Mouse (Mus musculus) neural tube, embryonic 14.5 days (tissue): ENCODE measurements around the gene Arhgap31. TPM values are rescaled to one million over a fixed set of nuclear protein-coding genes. Genes with fewer than 3 reads are reported as not detected.

ENCODE experiments used
- ATAC-seq: fragments of 200-750 bp; cut with Nextera tagmentation; 2 replicates; pipeline ENCODE4 v1.8.0; 2017; ENCODE audit warnings: low read depth, mild to moderate bottlenecking, moderate TSS enrichment, moderate library complexity
- H3K27ac ChIP-seq: fragments of 300-500 bp; sonication (generic); 2 replicates; pipeline ENCODE4 v1.5.1; 2014; ENCODE audit warnings: low read depth, mild to moderate bottlenecking, control low read depth, low read length, moderate library complexity, mixed read lengths
- H3K27me3 ChIP-seq: fragments of 300-500 bp; sonication (generic); 2 replicates; pipeline ENCODE4 v1.6.1; 2014; ENCODE audit warnings: low read length; ENCODE audit not compliant: control insufficient read depth, insufficient read depth
- H3K36me3 ChIP-seq: fragments of 300-500 bp; sonication (generic); 2 replicates; pipeline ENCODE4 v1.6.1; 2014; ENCODE audit warnings: low read length, mixed read lengths; ENCODE audit not compliant: control insufficient read depth, insufficient read depth
- H3K4me1 ChIP-seq: fragments of 300-500 bp; sonication (generic); 2 replicates; pipeline ENCODE4 v1.6.1; 2014; ENCODE audit warnings: low read length; ENCODE audit not compliant: control insufficient read depth, insufficient read depth
- H3K4me2 ChIP-seq: fragments of 300-500 bp; sonication (generic); 2 replicates; pipeline ENCODE4 v1.6.1; 2014; ENCODE audit warnings: mild to moderate bottlenecking, low read depth, low read length, control low read depth
- H3K4me3 ChIP-seq: fragments of 300-500 bp; sonication (generic); 2 replicates; pipeline ENCODE4 v1.5.1; 2014; ENCODE audit warnings: low read depth, low read length, control low read depth, mixed read lengths
- H3K9ac ChIP-seq: fragments of 300-500 bp; sonication (generic); replicated peaks from 2 replicates; pipeline ENCODE4 v1.6.1; 2014; ENCODE audit warnings: low read depth, mild to moderate bottlenecking, control low read depth, low read length, mixed read lengths
- H3K9me3 ChIP-seq: fragments of 300-500 bp; sonication (generic); 2 replicates; pipeline ENCODE4 v1.6.1; 2016; ENCODE audit warnings: low read length; ENCODE audit not compliant: control insufficient read depth
- WGBS: fragments of 180-500 bp; shearing (Covaris S2); extraction: QIAGEN DNeasy Blood & Tissue Kit; methylation state at CpG from one replicate; pipeline ENCODE4 v1.1.7; 2014; 5-methylcytosine and 5-hydroxymethylcytosine counted together
- polyA plus RNA-seq: library from polyadenylated mRNA; unstranded; fragments of >200 nt; fragmentation: Nextera tagmentation; extraction: Ambion mirVana; gene quantifications from 2 replicates; pipeline ENCODE4 v1.2.1, GENCODE M21; 2014

Arhgap31 gene
- polyA plus RNA-seq, 1 experiment from 2014 or later: 3.8 TPM

DNA sequence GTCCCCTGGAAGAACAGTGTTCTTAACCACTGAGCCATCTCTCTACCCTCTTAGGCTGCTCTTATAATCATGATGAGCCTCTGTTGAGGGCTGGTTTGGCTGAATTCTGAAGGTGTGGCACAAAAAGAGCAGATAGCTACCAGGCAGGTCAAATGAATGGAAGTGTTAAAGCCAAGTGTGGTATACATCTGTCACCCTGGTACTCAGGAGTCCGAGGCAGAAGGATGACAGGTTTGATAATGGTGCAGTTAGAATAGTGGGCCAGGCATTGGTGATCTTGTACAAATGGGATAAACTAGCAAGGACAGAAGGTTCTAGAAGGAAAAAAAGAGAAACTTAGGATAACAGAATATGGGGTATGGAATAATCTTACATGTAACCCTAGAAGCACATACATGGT lies 118.6 kb downstream of the Arhgap31 start:
- Histone ChIP-seq H3K27me3 (no peaks in the 10 kb centered on the region), H3K9me3 (no peaks in the 10 kb centered on the region), H3K4me2 (no peak overlapping the region), H3K27ac (no peak overlapping the region), H3K9ac (no peak overlapping the region), H3K4me1 (no peaks in the 10 kb centered on the region), H3K36me3 (peaks cover 8% of the 10 kb centered on the region; the same call in 1 of the 2 replicates), H3K4me3 (no peak overlapping the region)
- no peak for ATAC-seq
- 94% methylated on average over 1 of the region's 1 CpGs for WGBS

DNA sequence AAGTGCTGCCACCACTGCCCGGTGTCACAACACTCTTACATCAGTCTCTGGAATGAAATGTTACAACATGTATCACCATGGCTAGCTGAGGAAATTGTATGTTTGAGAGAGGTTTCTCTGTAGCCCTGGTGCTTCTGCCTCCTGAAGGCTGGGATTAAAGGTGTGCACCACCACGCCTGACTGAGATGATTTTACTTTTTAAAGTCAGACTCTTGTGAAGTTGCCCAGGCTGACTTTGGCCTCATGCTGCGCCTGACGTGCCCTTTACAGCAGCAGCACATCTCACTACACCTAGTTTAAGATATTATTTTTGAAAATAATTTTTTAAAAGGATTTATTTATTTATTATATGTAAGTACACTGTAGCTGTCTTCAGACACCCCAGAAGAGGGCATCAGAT lies 120.1 kb downstream of the Arhgap31 start:
- Histone ChIP-seq H3K9me3 (no peaks in the 10 kb centered on the region), H3K4me1 (no peaks in the 10 kb centered on the region), H3K9ac (no peak overlapping the region), H3K27me3 (no peaks in the 10 kb centered on the region), H3K4me2 (no peak overlapping the region), H3K27ac (no peak overlapping the region), H3K36me3 (peaks cover 8% of the 10 kb centered on the region; the same call in 1 of the 2 replicates), H3K4me3 (no peak overlapping the region)
- ATAC-seq: no peak
- WGBS: 97% methylated on average over 4 of the region's 4 CpGs

DNA sequence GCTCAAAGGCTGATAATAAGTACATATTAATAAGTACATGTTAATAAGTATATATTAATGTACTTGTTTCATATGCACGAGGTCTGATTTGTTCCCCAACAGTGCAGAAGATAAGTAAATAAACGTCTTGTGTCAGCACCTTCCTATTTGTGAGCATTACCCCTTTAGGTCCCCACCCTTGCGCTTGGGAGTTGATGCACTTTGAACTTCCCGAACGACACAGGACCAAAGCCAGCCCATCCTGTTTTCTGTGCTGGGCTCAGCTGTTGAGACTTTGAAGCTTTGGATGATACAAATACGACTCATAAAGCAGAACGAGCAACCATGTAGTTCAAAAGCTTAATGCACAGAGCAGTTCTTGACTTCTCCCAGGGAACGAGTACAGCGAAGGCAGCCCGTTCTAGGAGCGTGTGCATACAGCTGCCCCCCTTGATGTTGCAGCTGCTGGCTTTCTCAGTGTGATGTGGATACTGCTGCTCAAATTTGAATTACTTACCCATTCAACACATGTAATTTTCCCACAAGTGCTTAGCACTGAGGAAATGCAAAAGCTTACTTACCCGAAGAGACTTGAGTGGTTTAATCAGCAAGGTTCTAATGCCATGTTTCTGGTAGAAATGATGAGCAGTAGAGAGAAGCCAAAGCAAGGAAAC lies 120.9 kb downstream of the Arhgap31 start:
- no peak overlapping the region for H3K4me3 ChIP-seq
- no peak for ATAC-seq
- H3K27ac ChIP-seq: no peak overlapping the region
- no peaks in the 10 kb centered on the region for H3K9me3 ChIP-seq
- peaks cover 10% of the 10 kb centered on the region for H3K36me3 ChIP-seq
- no peaks in the 10 kb centered on the region for H3K4me1 ChIP-seq
- WGBS: 90% methylated on average over 12 of the region's 12 CpGs
- no peaks in the 10 kb centered on the region for H3K27me3 ChIP-seq
- no peak overlapping the region for H3K4me2 ChIP-seq
- H3K9ac ChIP-seq: no peak overlapping the region

DNA sequence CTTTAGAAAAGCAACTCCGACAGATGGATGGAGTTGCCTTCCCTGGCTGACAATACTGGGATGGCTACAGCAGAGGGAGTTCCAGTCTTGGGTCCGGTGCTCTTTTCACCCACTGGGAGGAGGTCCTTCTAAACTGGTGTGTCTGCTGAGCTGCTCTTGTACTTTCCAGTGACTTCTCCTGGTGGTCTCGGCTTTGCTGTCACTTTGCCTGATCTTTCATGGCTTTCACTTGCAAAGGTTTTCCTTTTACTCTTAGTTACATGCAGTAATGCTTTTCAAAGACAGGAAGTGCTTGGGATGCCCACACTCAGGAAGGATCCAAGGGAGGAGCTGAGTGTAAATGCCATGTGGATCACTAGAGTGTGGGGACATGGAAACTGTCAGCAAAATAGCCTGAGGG lies 121.6 kb downstream of the Arhgap31 start:
- Histone ChIP-seq H3K9me3 (no peaks in the 10 kb centered on the region), H3K27ac (no peak overlapping the region), H3K36me3 (peaks cover 15% of the 10 kb centered on the region), H3K4me2 (no peak overlapping the region), H3K27me3 (no peaks in the 10 kb centered on the region), H3K4me1 (no peaks in the 10 kb centered on the region), H3K9ac (no peak overlapping the region), H3K4me3 (no peak overlapping the region)
- no peak for ATAC-seq
- WGBS: 78% methylated on average over 3 of the region's 3 CpGs

DNA sequence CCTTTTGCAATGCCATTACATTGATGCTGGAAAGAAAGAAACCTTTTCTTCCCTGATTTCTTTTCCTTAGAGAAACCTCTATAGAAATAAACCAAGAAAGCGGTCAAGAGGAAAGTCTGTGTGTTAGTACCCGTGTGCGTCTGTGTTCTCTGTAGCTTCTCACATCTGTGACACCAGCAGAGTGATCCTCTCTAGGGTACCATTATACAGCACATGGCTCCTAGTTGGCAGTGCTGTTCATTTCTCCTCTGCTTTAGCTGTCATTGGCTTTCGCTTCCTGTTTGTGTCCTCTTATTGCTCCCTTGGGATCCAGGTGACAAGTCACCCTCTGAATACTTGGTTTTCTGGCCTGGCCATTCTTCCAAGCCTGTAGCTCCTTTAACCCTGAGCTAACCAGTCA lies 125.5 kb downstream of the Arhgap31 start:
- Histone ChIP-seq H3K9ac (no peak overlapping the region), H3K4me3 (no peak overlapping the region), H3K4me2 (no peak overlapping the region), H3K9me3 (no peaks in the 10 kb centered on the region), H3K36me3 (peaks cover 36% of the 10 kb centered on the region), H3K4me1 (no peaks in the 10 kb centered on the region), H3K27me3 (no peaks in the 10 kb centered on the region), H3K27ac (no peak overlapping the region)
- no peak for ATAC-seq
- 54% methylated on average over 4 of the region's 4 CpGs for WGBS

GRCm38 (mm10) chr16:38587163-38587562 lies 125.9 kb downstream of the Arhgap31 start:
- H3K4me2 ChIP-seq: no peak overlapping the region
- H3K27me3 ChIP-seq: no peaks in the 10 kb centered on the region
- 97% methylated on average over 5 of the region's 5 CpGs for WGBS
- peaks cover 36% of the 10 kb centered on the region for H3K36me3 ChIP-seq
- no peak overlapping the region for H3K4me3 ChIP-seq
- ATAC-seq: no peak
- H3K9me3 ChIP-seq: no peaks in the 10 kb centered on the region
- no peak overlapping the region for H3K9ac ChIP-seq
- H3K4me1 ChIP-seq: no peaks in the 10 kb centered on the region
- no peak overlapping the region for H3K27ac ChIP-seq

- Histone ChIP-seq H3K27ac (no peak overlapping the region), H3K36me3 (peaks cover 28% of the 10 kb centered on the region), H3K4me3 (no peak overlapping the region), H3K4me1 (no peaks in the 10 kb centered on the region), H3K27me3 (no peaks in the 10 kb centered on the region), H3K9ac (no peak overlapping the region), H3K9me3 (no peaks in the 10 kb centered on the region), H3K4me2 (no peak overlapping the region)
- no peak for ATAC-seq
- 96% methylated on average over 5 of the region's 5 CpGs for WGBS
These were observed 127.9 kb downstream of the Arhgap31 start for GRCm38 (mm10) chr16:38585186-38585585.

DNA sequence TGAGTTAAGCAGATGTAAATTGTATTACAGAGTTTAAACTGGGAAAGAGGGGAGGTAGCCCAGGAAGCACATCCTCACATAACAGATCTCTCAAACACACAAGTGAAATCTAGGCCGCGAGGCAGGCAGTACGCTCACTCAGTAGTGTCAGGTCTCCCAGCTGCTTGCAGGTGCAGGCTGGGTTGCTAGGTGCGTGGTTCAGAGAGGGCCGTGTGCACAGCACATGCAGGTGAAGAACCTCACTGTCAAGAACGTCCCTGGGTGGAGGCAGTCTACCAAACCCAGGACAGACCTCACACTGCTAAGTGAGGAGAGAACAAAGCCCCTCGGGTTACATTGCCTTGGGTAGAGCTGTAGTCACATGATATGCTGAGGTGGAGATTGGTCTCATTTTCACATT lies 128.3 kb downstream of the Arhgap31 start:
- H3K4me1 ChIP-seq: no peaks in the 10 kb centered on the region
- H3K27ac ChIP-seq: no peak overlapping the region
- H3K36me3 ChIP-seq: peaks cover 28% of the 10 kb centered on the region
- no peak overlapping the region for H3K4me3 ChIP-seq
- 98% methylated on average over 7 of the region's 7 CpGs for WGBS
- no peak overlapping the region for H3K9ac ChIP-seq
- no peak overlapping the region for H3K4me2 ChIP-seq
- no peaks in the 10 kb centered on the region for H3K27me3 ChIP-seq
- no peak for ATAC-seq
- H3K9me3 ChIP-seq: no peaks in the 10 kb centered on the region

DNA sequence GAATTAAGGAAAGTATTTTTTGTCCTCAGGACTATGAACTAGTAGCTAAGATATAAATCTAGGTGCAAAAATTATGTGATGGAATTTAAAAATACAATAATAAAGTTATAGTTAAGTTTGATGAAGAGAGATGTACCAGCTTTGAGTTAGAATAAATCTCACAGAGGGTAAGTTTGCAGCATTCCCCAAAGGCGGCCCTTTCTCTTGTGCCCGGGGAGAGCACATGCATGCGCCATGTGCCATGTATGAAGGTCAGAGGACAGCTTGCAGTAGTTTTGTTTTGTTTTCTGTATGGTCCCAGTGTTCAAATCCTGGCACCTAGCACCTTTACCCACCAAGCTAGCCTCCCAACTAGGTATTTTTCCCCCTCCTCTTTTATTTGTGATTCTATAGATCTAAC lies 141.6 kb downstream of the Arhgap31 start:
- ATAC-seq: no peak
- Histone ChIP-seq H3K4me1 (no peaks in the 10 kb centered on the region), H3K36me3 (peaks cover 11% of the 10 kb centered on the region), H3K4me3 (no peak overlapping the region), H3K27ac (no peak overlapping the region), H3K9ac (no peak overlapping the region), H3K27me3 (no peaks in the 10 kb centered on the region), H3K9me3 (no peaks in the 10 kb centered on the region), H3K4me2 (no peak overlapping the region)
- 98% methylated on average over 3 of the region's 3 CpGs for WGBS
